Mouse (Mus musculus): ENCODE measurements around the gene Dcps. TPM values are rescaled to one million over a fixed set of nuclear protein-coding genes. Genes with fewer than 3 reads are reported as not detected.
A peak's percentile ranks its signal among the peaks of the same experiment; 100 is the strongest.

Dcps gene
- polyA plus RNA-seq, 1 experiment from 2014 or later = 23.7 TPM

DNA sequence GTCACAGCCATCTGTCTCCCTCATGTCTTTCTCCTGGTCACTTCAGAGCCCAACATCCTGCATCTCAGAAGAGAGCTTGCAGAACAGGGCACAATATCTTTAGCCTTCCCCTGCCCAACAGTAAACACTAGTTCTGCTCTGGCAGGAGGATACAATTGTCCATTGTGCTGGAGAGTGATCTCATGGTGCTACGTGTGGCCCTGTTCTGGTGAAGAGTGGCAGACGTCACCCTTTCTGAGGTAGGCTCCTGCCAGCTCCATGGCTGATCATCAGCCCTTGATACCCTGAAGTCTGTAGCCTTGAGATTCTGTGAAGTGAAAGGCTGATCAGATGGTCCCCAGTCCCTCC is 52.4 kb downstream of the Dcps start:
- Histone ChIP-seq H3K27me3 (ENCODE audit: insufficient read depth, low read length) (no peaks in the 10 kb centered on the region), H3K27ac (ENCODE audit: low read depth) (peak overlapping the region; percentile 92), H3K9ac (replicated peaks) (0 out of 2 replicates have a peak overlapping the region, but pooled peaks have one; percentile 18), H3K4me1 (ENCODE audit: insufficient read depth) (peaks cover 85% of the 10 kb centered on the region), H3K4me2 (ENCODE audit: low read depth, low read length) (peak overlapping the region; percentile 52), H3K9me3 (ENCODE audit: low read length) (no peaks in the 10 kb centered on the region), H3K36me3 (replicated peaks; ENCODE audit: insufficient read depth, low read length) (peaks cover 30% of the 10 kb centered on the region), H3K4me3 (ENCODE audit: low read depth, low read length) (no peak overlapping the region)
- no peak for TF ChIP-seq CTCF (IDR thresholded peaks at IDR 0.05; ENCODE audit: low read depth)
- TF ChIP-seq EP300 (IDR thresholded peaks at IDR 0.05; ENCODE audit: low read depth) = no peak
- WGBS (ENCODE audit: insufficient replicate concordance) = 38% methylated on average over 2 of the region's 2 CpGs
- DNase-seq (peak; percentile 32), ATAC-seq (peak; percentile 41)

DNA sequence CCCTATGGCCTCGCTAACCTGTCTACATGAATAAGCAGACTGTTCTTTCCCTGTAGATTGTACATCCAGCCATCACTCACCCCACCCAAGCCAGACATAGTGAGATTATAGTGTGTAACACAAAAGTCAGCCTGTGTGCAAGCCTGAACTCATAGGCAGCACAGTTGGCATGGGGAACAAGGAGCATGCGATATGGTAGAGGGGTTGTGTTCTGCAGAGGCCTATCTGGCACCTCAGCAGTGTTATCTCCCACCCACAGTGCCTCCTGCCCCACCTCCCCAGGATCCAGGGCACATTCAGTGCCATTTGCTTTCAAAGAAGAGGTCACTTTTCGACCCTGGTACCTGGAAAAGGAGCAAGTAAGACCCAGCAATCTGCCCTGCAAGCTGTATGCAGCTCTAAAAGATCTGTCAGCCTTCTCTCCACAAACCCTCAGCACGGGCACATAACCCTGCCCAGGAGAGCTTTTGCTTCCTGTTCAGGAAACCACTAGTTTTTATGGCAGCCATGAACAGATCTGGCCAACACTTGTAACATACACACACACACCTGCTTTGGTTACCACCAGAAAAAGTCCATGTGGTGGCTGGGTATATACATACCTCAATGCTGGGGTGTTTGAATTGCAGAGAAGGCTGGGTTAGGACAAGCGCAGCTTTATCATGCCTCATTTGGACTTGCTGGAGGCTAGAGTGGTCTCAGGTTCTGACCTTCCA is 53.2 kb downstream of the Dcps start:
- ATAC-seq = peak; percentile 79

DNA sequence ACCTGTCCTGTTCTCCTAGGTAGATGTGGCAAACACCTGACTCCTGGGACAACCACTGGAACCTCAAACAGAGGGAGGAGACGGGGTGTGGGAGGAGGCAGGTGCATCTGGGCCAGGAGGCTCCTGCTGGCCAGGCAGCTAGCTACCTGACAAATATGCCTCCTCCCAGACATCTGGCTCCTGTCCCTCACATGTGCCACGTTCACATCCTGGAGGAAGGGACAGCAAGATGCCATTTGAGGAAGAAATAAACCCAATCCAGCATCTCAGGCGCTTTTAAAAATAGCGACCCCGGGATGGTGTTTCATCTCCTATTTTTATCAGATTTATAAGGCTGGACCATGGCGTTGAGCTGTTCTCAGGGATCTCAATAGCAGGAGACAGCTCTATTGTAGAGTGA is 56.7 kb downstream of the Dcps start, which contains the start of gene St3gal4:
TSS of gene St3gal4 (minus strand) at position 101 of the 400 bp plus-strand sequence.
- Histone ChIP-seq H3K4me2 (ENCODE audit: low read depth, low read length) (peak within 1 kb of the TSS; percentile 97), H3K4me1 (ENCODE audit: insufficient read depth) (peaks cover 74% of the 10 kb centered on the region)

More for the DNA sequence above, 53.2 kb downstream of the Dcps start:
- DNase-seq = peak; percentile 65
- H3K9me3 ChIP-seq (ENCODE audit: low read length) = no peaks in the 10 kb centered on the region
- H3K27ac ChIP-seq (ENCODE audit: low read depth) = peak overlapping the region; percentile 92
- H3K4me2 ChIP-seq (ENCODE audit: low read depth, low read length) = peak overlapping the region; percentile 52
- TF ChIP-seq EP300 (IDR thresholded peaks at IDR 0.05; ENCODE audit: low read depth) (peak; percentile 98), CTCF (IDR thresholded peaks at IDR 0.05; ENCODE audit: low read depth) (no peak)
- no peak overlapping the region for H3K4me3 ChIP-seq (ENCODE audit: low read depth, low read length)
- peaks cover 86% of the 10 kb centered on the region for H3K4me1 ChIP-seq (ENCODE audit: insufficient read depth)
- H3K9ac ChIP-seq (replicated peaks) = peak overlapping the region; percentile 42
- 45% methylated on average over 5 of the region's 5 CpGs for WGBS (ENCODE audit: insufficient replicate concordance)
- H3K27me3 ChIP-seq (ENCODE audit: insufficient read depth, low read length) = no peaks in the 10 kb centered on the region
- H3K36me3 ChIP-seq (replicated peaks; ENCODE audit: insufficient read depth, low read length) = peaks cover 29% of the 10 kb centered on the region

GRCm38 (mm10) chr9:35118563-35118962 is 57.3 kb downstream of the Dcps start:
- peak overlapping the region; percentile 97 for H3K4me2 ChIP-seq (ENCODE audit: low read depth, low read length)
- H3K9ac ChIP-seq (replicated peaks) = peak overlapping the region; percentile 93
- H3K9me3 ChIP-seq (ENCODE audit: low read length) = no peaks in the 10 kb centered on the region
- ATAC-seq = no peak
- WGBS (ENCODE audit: insufficient replicate concordance) = 55% methylated on average over 2 of the region's 2 CpGs
- TF ChIP-seq EP300 (IDR thresholded peaks at IDR 0.05; ENCODE audit: low read depth) (no peak), CTCF (IDR thresholded peaks at IDR 0.05; ENCODE audit: low read depth) (no peak)
- peak overlapping the region; percentile 98 for H3K27ac ChIP-seq (ENCODE audit: low read depth)
- peak overlapping the region; percentile 93 for H3K4me3 ChIP-seq (ENCODE audit: low read depth, low read length)
- H3K27me3 ChIP-seq (ENCODE audit: insufficient read depth, low read length) = no peaks in the 10 kb centered on the region
- peaks cover 73% of the 10 kb centered on the region for H3K4me1 ChIP-seq (ENCODE audit: insufficient read depth)
- peaks cover 16% of the 10 kb centered on the region for H3K36me3 ChIP-seq (replicated peaks; ENCODE audit: insufficient read depth, low read length)
- DNase-seq = no peak

More for the DNA sequence above, 56.7 kb downstream of the Dcps start, which contains the start of gene St3gal4:
- H3K27me3 ChIP-seq (ENCODE audit: insufficient read depth, low read length) = no peaks in the 10 kb centered on the region
- peaks cover 13% of the 10 kb centered on the region for H3K36me3 ChIP-seq (replicated peaks; ENCODE audit: insufficient read depth, low read length)
- WGBS (ENCODE audit: insufficient replicate concordance) = 75% methylated on average over 6 of the region's 6 CpGs
- DNase-seq (no peak), ATAC-seq (no peak)
- peak within 1 kb of the TSS; percentile 98 for H3K27ac ChIP-seq (ENCODE audit: low read depth)
- H3K4me3 ChIP-seq (ENCODE audit: low read depth, low read length) = peak within 1 kb of the TSS; percentile 93
- H3K9me3 ChIP-seq (ENCODE audit: low read length) = no peaks in the 10 kb centered on the region
- no peak for TF ChIP-seq CTCF (IDR thresholded peaks at IDR 0.05; ENCODE audit: low read depth)
- no peak for TF ChIP-seq EP300 (IDR thresholded peaks at IDR 0.05; ENCODE audit: low read depth)
- peak within 1 kb of the TSS; percentile 93 for H3K9ac ChIP-seq (replicated peaks)

- ATAC-seq (peak; percentile 20), DNase-seq (peak; percentile 58)
- H3K4me1 ChIP-seq (ENCODE audit: insufficient read depth) = peaks cover 70% of the 10 kb centered on the region
- H3K9ac ChIP-seq (replicated peaks) = peak overlapping the region; percentile 93
- H3K27ac ChIP-seq (ENCODE audit: low read depth) = peak overlapping the region; percentile 98
- no peaks in the 10 kb centered on the region for H3K9me3 ChIP-seq (ENCODE audit: low read length)
- WGBS (ENCODE audit: insufficient replicate concordance) = 11% methylated on average over 15 of the region's 15 CpGs
- peaks cover 20% of the 10 kb centered on the region for H3K36me3 ChIP-seq (replicated peaks; ENCODE audit: insufficient read depth, low read length)
- H3K4me3 ChIP-seq (ENCODE audit: low read depth, low read length) = peak overlapping the region; percentile 93
- no peaks in the 10 kb centered on the region for H3K27me3 ChIP-seq (ENCODE audit: insufficient read depth, low read length)
- peak overlapping the region; percentile 97 for H3K4me2 ChIP-seq (ENCODE audit: low read depth, low read length)
- no peak for TF ChIP-seq CTCF (IDR thresholded peaks at IDR 0.05; ENCODE audit: low read depth)
- peak; percentile 58 for TF ChIP-seq EP300 (IDR thresholded peaks at IDR 0.05; ENCODE audit: low read depth)
These were observed 58.2 kb downstream of the Dcps start for GRCm38 (mm10) chr9:35117384-35118295.
